Mouse (Mus musculus) T-helper 17 cell (primary cell): ENCODE measurements around the gene Ppp3ca.

Experiments used
- in situ Hi-C, 2 experiments: fragments of 300-600 bp; cut with MboI, MseI; formaldehyde crosslinking; loops; 1 replicate in 1 of 2; 2 replicates in 1 of 2; pipeline ENCODE4 v1.15.1; 2025; ENCODE audit warnings: high pct_unique_total_duplicates in 2 of 2

Gene Ppp3ca

GRCm38 (mm10) chr3:136670110-136670359 lies at the start of gene Ppp3ca:
Ppp3ca (plus strand) TSS chr3:136670124.
- in situ Hi-C loops = no loop called here

- in situ Hi-C loops = no loop called here
Observed at GRCm38 (mm10) chr3:136640544-136641230, 29.2 kb upstream of the Ppp3ca start.

GRCm38 (mm10) chr3:136650966-136651365 lies 19.0 kb upstream of the Ppp3ca start:
- in situ Hi-C loops = no loop called here

- in situ Hi-C loops = no loop called here
Observed at GRCm38 (mm10) chr3:136651496-136651895, 18.4 kb upstream of the Ppp3ca start.

DNA sequence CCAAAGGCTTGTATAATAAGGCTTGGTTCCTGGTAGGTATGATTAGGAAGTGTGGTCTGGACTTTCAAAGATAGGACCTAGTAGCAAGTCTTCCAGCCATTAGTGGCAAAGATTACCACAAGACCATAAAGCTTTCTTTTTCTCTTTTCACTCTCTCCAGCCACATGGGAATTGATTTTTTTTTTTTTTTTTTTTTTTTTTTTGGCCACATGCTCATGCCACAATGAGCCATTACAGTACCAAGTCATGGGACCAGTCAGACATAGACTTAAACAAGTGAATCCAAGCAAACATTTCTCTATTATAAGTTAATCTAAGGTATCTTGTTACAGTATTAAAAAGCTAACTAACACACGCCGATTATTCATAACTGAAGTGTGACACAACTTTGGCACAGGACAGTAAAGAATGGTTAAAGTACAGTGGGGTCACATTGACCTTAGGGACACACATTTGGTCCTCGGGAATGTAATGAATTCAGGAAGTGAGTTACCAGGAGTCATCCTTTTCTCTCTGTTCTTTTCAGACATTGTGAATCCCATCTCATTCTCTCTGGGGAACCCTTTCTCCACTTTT lies 13.4 kb upstream of the Ppp3ca start:
- in situ Hi-C loops = no loop called here

GRCm38 (mm10) chr3:136658681-136659080 lies 11.2 kb upstream of the Ppp3ca start:
- in situ Hi-C loops = no loop called here

- in situ Hi-C loops = no loop called here
Observed at GRCm38 (mm10) chr3:136665119-136665518, 4.8 kb upstream of the Ppp3ca start.

GRCm38 (mm10) chr3:136668072-136668471 lies 1.9 kb upstream of the Ppp3ca start:
- in situ Hi-C loops = no loop called here

DNA sequence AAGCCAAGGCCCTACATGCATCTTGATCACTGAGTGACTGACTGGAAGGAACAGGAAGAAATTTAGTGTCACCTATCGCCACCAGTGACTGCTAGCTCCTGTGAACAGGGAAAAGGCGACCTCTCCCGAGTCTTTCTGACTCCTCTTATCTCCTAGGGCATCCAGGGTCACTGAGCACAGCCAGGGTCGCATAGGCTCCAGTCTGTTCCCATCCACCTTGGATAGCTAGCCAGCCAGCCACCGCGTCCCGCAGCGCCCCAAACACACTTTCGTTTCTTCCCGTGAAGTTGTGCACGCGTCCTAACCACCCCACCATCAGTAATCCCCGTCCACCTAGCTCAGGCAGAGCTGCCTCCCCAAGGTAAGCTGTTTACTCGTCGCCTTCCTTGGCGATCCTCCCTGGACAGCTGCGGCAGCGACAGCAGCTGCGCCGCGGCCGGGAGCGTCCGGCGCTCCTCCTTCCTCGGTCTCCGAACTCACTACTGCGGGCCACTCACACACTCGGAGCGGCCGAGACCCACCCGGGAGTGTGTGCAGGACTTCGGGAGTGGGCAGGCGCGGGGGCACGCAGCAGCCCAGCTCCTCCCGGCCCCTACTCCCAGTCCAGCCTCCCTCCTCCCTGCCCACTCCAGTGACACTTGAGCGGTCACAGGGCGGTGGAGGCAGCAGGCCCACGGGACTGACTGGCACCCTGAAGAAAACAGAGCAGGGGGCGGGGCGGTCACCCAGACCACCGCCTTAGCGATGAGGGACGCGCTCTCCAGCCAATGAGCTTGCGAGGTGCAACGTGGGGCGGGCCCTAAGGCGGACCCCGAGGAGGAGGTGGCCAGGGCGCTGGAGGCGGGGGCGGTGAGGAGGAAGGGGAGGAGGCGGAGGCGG lies 454 bp upstream of the Ppp3ca start:
- in situ Hi-C loops = no loop called here

GRCm38 (mm10) chr3:136670360-136671131 lies 622 bp downstream of the Ppp3ca start:
- in situ Hi-C loops = no loop called here

DNA sequence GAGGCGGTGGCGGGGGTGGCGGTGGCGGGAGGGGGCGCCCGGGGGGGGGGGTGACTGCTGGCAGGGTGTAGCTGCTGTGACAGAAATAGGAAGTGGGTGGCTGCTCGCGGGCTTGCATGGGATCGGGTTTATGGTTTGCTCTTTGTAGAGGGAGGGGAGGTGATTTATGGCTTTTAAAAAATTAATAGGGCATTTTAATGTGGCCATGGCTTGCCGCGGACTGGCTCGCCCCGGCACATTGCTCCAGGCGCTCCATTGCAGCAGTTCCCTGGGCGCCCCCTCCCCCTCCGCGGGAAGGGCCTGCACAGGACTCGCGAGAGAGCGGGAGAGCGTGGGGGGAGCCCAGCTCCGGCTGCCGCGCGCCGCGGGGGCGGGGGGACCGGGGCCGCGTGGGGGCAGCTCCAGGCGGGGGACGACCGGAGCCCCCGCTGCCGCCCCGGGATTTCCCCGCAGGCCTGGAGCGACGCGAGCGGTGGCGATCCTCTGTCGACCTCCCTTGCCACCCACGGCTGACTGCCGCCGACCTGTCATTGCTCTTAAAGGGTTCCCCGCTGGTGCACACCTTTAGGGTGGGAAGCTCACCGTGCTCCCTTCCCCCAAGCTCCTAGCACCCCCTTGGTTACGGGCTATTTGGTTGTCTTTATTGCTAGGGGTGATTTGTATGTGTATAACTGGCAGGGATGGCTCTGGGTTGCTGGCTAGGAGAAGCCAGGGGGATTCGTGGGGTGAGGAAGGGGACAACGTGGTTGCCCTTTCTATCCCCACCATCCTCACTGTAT lies 1.4 kb downstream of the Ppp3ca start:
- in situ Hi-C loops = no loop called here

GRCm38 (mm10) chr3:136671940-136672278 lies 2.0 kb downstream of the Ppp3ca start:
- in situ Hi-C loops = no loop called here

- in situ Hi-C loops = no loop called here
Observed at GRCm38 (mm10) chr3:136672870-136673269, 2.9 kb downstream of the Ppp3ca start.

- in situ Hi-C loops = no loop called here
Observed at GRCm38 (mm10) chr3:136673363-136673762, 3.4 kb downstream of the Ppp3ca start.

DNA sequence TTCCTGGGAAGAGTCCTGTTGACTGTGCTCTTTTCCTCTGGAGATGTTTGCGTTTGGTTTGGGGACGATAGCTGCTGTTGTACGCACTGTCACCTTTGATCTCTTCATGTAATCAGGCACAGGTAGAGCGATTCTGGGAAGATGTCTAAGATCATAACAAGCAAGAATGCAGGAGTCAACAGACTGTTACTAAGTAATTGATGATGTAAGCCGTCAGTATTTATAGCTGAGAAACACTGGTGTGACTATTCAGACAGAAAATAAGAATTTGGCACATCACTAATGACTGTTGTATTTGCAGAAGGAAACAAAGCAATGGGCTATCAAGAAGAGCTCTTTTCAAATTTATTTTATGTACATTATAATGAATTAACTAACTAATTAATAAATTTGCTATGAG lies 4.6 kb downstream of the Ppp3ca start:
- in situ Hi-C loops = no loop called here

- in situ Hi-C loops = loop anchor here in 1 of 2 experiments (5.0 kb wide), 1 partner anchor 280 kb away; no protein-coding TSS in a partner anchor
Observed at GRCm38 (mm10) chr3:136676991-136677390, 7.1 kb downstream of the Ppp3ca start.

GRCm38 (mm10) chr3:136678386-136678785 lies 8.5 kb downstream of the Ppp3ca start:
- in situ Hi-C loops = loop anchor here in 1 of 2 experiments (5.0 kb wide), 1 partner anchor 279 kb away; no protein-coding TSS in a partner anchor

GRCm38 (mm10) chr3:136679903-136680491 lies 10.1 kb downstream of the Ppp3ca start:
- in situ Hi-C loops = loop anchor here in 1 of 2 experiments (5.0 kb wide), 1 partner anchor 277 kb away; no protein-coding TSS in a partner anchor

DNA sequence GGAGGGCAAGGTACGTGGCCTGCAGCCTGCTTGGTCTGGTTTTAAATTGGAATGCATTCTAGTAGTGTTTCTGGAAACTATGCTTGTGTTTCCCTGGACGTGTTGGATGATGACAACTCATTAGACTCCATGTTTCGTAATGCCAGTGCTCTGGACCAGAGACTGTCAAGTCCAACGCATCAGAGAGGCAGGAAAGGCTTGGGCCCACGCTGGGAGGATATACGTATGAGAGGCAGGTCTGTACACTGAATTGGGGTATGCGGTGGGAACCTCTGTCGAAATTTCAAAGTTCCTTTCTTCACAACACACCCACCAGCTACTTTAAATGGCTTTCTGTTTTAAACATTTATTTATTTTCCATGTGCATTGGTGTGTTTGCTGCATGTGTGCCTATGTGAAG lies 12.3 kb downstream of the Ppp3ca start:
- in situ Hi-C loops = no loop called here

- in situ Hi-C loops = no loop called here
Observed at GRCm38 (mm10) chr3:136684191-136684958, 14.5 kb downstream of the Ppp3ca start.
